Mouse (Mus musculus): ENCODE results near the gene Cdk15.

Gene Cdk15

DNA sequence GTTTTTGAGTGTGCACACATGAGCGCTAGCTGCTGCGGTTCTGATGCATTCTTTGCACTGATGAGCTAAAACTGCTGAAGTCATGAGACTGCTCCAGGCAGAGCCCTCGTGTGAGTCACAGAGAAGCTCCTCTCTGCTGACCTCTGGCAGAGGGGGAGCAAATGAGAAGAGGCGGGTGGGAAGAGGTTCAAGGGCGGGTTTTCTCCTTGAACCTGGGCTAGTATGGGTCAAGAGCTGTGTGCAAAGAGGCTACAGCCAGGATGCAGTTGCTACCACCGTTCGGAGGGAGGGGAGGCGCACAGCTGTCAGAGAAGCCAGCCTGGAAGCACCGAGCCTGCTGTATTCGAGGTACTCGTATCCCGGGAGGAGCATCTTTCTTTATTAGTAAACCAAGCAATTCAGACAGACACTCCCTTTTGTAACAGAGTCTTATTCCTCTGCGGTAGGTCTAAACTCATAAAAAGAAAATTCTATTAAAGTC is at the start of gene Cdk15:
Gene Cdk15 (plus strand): TSS at position 156 of the 481 bp plus-strand sequence.
- DNase-seq (ENCODE audit: low spot score in 2 of 2): no peak

GRCm38 (mm10) chr1:59208331-59208730 is 48.4 kb upstream of the Cdk15 start:
- no peak for DNase-seq (ENCODE audit: low spot score in 2 of 2)

DNA sequence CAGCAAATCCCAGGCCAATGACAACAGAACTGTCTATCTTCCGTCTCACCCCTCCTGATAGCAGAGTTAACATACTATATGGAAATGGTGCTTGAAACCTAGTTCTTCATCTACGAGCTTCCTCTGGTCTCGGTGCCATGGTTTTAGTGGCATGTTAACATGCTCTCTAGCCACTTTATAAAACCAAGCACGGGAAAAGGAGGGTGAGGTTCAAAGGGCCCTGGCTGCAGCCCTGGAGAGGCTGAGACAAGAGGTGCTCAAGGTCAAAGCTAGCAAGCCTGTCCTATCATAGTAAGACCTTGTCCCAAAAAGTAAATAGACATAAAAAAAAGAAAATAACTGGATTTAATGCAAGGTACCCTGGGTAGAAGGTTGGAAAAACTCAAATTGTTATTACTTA is 45.1 kb upstream of the Cdk15 start:
- DNase-seq (ENCODE audit: low spot score in 2 of 2): no peak

DNA sequence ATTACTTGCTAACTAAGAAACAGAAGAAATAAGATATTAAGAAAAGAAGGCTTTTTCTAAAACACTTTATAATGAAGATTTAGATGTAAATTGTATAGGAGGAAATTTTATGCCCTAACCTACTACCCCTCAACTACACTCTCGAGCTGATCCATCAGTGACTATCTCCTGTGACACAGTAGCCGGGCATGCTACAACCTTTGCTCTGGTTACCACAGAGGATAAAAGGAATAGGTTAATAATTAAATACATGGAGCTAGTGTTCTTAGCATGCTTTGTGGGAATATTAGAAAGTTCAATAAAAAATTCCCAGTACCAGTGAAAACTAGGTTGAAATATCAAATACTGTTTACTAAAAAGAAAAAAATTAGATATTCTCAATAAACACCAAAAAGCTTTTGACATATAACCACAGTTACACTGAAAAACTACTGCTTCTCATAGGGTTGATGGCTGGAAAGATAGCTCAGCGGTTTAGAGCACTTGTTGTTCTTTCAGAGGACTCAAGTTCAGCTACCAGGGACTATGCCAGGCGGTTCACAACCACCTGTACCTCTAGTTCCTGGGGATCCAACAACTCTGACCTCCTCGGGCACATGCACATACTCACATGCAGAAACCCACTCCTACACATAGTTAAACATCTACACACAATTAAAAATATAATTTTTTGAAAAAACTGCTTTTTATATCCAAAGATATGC is 44.5 kb upstream of the Cdk15 start:
- no peak for DNase-seq (ENCODE audit: low spot score in 2 of 2)

DNA sequence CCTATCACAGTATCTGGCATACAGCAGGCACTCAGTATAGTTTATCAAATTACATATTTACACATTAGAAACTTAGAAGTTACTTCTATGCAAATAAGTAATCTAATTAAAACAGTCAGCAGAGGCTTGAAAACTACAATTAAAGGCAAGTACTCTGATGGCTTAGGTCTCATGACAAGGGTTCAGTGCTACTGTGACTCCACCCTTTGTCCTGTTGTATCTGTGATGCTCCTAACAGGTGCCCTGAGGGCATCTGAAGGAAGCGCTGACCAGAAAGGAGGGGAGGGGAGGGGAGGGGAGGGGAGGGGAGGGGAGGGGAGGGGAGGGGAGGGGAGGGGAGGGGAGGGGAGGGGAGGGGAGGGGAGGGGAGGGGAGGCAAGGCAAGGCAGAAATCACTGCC is 43.8 kb upstream of the Cdk15 start:
- no peak for DNase-seq (ENCODE audit: low spot score in 2 of 2)

GRCm38 (mm10) chr1:59215446-59215845 is 41.3 kb upstream of the Cdk15 start:
- no peak for DNase-seq (ENCODE audit: low spot score in 2 of 2)

- DNase-seq (ENCODE audit: low spot score in 2 of 2): no peak
These were observed 36.3 kb upstream of the Cdk15 start for GRCm38 (mm10) chr1:59220371-59220770.

- DNase-seq (ENCODE audit: low spot score in 2 of 2): no peak
These were observed 35.1 kb upstream of the Cdk15 start for GRCm38 (mm10) chr1:59221591-59221990.

GRCm38 (mm10) chr1:59222101-59222825 is 34.4 kb upstream of the Cdk15 start:
- no peak for DNase-seq (ENCODE audit: low spot score in 2 of 2)

DNA sequence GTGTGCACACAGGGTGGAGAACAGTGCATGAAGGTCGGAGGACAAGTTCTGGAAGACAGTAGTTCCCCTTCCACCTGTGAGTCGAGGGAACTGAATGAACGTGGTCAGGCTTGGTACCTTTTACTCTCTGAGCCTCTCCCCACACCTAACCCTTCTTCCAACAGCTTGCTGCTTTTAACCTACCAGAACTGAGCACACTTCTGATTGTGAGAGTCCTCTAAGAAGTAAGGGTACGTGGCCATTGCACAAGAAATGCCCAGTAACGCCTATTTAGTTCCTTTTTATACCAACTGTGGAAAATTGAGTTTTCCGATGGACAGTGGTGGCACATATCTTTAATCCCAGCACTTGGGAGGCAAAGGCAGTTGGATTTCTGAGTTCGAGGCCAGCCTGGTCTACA is 28.2 kb upstream of the Cdk15 start:
- DNase-seq (ENCODE audit: low spot score in 2 of 2): no peak

DNA sequence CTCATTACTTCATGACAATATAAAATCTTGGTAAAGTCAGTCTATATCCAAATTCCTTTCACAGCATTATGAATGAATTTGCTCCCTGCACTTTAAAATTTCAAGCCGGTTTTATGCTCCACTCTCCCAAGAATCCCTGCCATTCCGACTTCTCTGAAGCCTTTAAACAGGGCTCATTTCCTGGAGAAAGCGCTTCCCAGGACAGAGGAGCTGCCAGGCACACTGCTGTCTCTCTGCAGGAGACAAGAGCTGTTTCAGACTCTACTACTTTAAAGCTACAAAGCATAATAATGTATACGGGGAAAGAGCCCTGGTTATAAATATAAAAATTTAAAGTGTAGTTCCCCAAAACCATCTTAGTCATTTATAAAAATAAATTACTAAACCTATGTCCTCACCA is 27.5 kb upstream of the Cdk15 start:
- DNase-seq (ENCODE audit: low spot score in 2 of 2): no peak

DNA sequence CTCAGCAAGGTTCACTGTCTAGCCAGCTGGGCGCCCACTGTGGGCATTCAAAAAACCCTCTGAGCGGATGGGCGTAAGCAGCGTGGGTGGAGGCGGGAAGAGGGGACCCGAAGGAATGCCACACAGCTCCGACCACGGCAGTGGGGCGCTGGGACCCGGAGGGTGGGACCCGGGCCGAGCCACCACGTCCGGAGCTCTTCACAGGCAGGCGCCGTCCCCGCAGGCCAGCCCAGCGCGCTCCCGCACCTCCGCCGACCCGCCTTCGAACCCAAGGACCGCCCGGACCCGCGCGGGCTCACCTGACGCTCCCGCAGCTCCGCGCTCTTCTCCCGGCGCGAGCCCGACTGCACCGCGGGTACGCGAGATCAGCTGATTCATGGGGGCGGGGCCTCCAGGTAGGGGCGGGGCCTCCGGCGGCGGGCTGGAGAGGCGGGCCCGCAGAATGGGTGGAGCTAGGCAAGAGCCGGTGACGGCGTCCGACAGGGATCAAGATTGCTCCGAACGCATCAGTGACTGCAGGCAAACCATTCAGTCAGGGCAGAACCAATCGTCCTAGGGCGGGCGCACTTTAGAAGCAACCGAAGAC is 19.8 kb upstream of the Cdk15 start, which contains the start of gene Als2:
Gene Als2 (minus strand): TSS at position 376 of the 586 bp plus-strand sequence.
- DNase-seq (ENCODE audit: low spot score in 2 of 2): peak; percentile 99 to 100

DNA sequence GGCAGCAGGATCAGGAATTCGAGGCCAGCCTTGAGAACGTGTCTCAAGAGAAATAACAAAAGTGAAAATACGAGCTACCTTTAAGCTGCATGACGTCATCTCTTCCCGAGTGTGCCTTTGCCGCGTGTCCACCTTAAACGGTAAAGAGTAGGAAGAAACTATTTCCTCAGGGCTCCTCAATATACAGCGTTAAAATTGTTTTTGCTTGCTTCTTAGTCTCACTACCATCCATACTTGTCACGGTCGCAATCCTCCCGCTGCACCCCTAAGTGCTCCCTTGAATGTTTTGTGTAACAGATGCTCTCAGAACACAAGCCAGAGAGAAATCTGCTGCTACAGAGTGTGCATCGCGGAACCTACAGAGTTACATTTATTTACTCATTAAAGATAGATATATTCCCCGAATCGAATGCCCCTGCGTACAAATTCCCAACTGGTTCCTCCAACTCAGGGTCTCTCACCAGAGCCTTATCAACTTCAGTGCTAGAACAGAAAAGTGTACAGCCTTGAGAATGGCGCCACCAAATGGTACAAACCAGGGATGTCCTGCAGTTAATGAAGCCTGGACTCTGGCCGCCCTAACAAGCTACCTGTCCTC is 19.0 kb upstream of the Cdk15 start:
- DNase-seq (ENCODE audit: low spot score in 2 of 2): peak; percentile 68 to 78

DNA sequence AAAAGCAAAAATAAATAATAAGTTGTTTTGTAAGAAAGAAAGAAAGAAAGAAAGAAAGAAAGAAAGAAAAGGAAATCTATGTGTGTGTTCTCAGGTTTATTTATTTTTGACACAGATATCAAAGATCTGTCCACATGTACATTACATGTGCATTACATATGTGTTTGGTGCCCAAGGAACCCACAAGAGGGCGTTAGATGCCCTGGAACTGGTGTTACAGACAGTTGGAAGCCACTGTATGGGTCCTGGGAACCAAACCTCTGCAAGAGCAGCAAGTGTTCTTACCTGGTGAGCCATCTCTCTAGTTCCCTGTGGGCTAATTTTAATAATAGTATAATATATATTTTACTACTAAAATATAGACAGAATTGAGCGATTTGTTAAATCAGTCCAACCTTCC is 12.9 kb upstream of the Cdk15 start:
- DNase-seq (ENCODE audit: low spot score in 2 of 2): no peak

GRCm38 (mm10) chr1:59247602-59248001 is 9.1 kb upstream of the Cdk15 start:
- DNase-seq (ENCODE audit: low spot score in 2 of 2): peak; percentile 18 to 71

- no peak for DNase-seq (ENCODE audit: low spot score in 2 of 2)
These were observed 3.9 kb upstream of the Cdk15 start for GRCm38 (mm10) chr1:59252762-59253161.

- DNase-seq (ENCODE audit: low spot score in 2 of 2): no peak
These were observed 3.3 kb upstream of the Cdk15 start for GRCm38 (mm10) chr1:59253301-59253909.

DNA sequence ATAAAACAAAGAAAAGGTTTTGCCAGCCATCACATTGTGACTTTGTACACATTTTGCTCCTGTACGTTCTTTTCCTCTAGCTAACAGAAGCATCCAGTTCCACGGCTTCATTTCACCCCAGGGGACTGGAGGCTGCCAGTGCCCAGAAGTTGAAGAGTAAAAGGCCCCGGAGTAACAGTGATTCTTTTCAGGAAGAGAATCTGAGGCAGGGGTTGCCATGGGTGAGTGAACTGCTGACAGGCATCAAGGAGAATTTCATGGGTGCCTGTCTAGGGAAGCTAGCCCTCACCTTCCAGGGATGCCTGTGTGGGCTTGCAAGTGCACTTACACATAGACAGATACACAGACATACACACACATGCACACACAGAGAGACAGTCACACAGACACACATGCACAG is 1.0 kb downstream of the Cdk15 start:
- DNase-seq (ENCODE audit: low spot score in 2 of 2): no peak

DNA sequence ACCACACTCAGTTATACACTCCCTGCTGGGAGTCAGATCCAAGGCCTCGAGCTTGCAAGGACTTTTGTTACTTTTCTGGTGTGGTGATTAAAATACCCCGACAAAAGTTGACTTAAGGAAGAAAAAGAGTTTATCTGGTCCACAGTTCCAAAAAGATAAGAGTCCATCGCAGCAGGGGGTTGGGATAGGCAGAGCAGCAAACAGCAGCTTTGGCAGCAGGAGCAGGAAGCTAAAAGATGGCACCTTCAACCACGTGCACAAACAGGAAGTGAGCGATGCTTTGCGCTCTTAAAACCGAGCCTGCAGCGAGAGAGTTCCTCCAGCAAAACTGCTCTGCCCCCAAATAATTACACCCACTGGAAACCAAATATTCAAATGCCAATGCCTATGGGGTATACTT is 12.2 kb downstream of the Cdk15 start:
- no peak for DNase-seq (ENCODE audit: low spot score in 2 of 2)

DNA sequence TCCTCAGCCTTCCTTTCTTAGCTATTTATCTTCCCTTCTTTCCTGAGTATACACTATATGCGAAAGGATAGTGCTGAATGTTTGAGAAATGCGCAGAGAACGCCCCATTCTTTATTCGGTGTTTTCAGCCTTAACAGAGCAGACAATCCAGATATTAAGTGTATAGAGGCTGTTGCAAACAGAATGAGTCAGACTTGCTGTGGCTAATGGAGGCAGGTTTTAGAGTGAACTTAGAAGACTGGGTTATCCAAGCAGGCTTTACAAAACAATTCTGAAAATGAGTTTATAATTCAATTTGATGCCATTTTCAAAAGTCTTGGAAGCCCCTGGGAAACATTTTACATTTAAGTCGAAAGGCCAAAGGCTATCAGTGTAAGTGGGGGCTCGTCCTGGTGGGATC is 12.8 kb downstream of the Cdk15 start:
- DNase-seq (ENCODE audit: low spot score in 2 of 2): no peak

DNA sequence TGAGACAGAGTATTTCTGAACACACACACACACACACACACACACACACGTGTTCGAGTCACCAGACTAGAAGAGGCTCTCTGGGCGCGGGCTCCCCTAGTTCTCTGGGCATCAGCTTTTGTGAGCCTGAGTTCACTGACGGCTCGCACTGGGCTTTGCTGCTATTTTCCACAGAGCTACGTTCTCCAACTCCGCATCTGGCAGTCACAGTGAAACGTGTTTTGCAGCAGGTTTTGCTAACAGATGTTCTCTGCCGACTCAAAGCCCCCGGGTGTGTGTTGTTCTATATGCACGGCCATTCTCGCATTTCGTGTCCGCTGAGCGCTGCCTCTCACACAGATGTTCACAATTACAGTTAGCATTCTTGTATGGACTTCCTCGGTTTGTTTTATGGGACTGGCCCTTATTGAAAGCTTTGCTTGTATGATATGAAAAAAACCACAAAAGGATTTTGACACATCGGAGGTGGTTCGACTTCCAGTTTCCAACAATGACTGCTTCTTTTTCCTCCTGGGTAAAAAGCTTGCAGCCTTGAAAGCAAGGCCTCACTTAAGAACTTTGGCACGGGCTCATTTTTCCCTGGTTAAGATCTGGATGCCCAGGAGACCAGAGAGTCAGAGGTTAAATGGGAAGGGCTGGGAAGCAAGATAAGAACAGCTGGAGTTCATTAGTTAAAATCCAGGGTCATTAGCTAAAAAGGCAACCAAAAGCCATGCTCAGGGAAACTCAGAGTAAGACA is 13.4 kb downstream of the Cdk15 start:
- no peak for DNase-seq (ENCODE audit: low spot score in 2 of 2)

All from spleen, postnatal 4 days (tissue).